Mouse (Mus musculus) limb, embryonic 11.5 days (tissue): Measurements from ENCODE around the gene Vac14. TPM values are rescaled to one million over a fixed set of nuclear protein-coding genes. Genes with fewer than 3 reads are reported as not detected.
A peak's percentile ranks its signal among the peaks of the same experiment; 100 is the strongest.

Experiments used
- ATAC-seq: fragments of 200-750 bp; cut with Nextera tagmentation; 2 replicates; pipeline ENCODE4 v1.8.0; 2017; ENCODE audit warnings: low read depth; ENCODE audit not compliant: insufficient number of reproducible peaks, low FRiP score, low TSS enrichment
- DNase-seq: peaks from one replicate; pipeline ENCODE4 v3.0.0-alpha.2; 2015; ENCODE audit warnings: low spot score
- H3K27ac ChIP-seq: fragments of 300-500 bp; sonication (generic); replicated peaks from 2 replicates; pipeline ENCODE4 v1.5.1; 2014; ENCODE audit warnings: low read depth, mild to moderate bottlenecking, low read length
- H3K27me3 ChIP-seq: fragments of 300-500 bp; sonication (generic); 2 replicates; pipeline ENCODE4 v1.6.1; 2014; ENCODE audit warnings: mild to moderate bottlenecking, low read length, mixed read lengths; ENCODE audit not compliant: control insufficient read depth, insufficient read depth
- H3K36me3 ChIP-seq: fragments of 300-500 bp; sonication (generic); 2 replicates; pipeline ENCODE4 v1.6.1; 2014; ENCODE audit warnings: mild to moderate bottlenecking, low read length, moderate library complexity, mixed read lengths; ENCODE audit not compliant: control insufficient read depth, insufficient read depth
- H3K4me1 ChIP-seq: fragments of 300-500 bp; sonication (generic); 2 replicates; pipeline ENCODE4 v1.6.1; 2014; ENCODE audit warnings: low read length, mixed read lengths; ENCODE audit not compliant: control insufficient read depth, insufficient read depth
- H3K4me2 ChIP-seq: fragments of 300-500 bp; sonication (generic); 2 replicates; pipeline ENCODE4 v1.6.1; 2014; ENCODE audit warnings: low read depth, mild to moderate bottlenecking, moderate library complexity; ENCODE audit not compliant: severe bottlenecking
- H3K4me3 ChIP-seq: fragments of 300-500 bp; sonication (generic); 2 replicates; pipeline ENCODE4 v1.5.1; 2014; ENCODE audit warnings: low read depth, low read length
- H3K9ac ChIP-seq: fragments of 300-500 bp; sonication (generic); 2 replicates; pipeline ENCODE4 v1.6.1; 2014; ENCODE audit warnings: mild to moderate bottlenecking, low read length
- H3K9me3 ChIP-seq: fragments of 300-500 bp; sonication (generic); 2 replicates; pipeline ENCODE4 v1.6.1; 2016; ENCODE audit warnings: low read length; ENCODE audit not compliant: control insufficient read depth
- WGBS: fragments of 180-500 bp; shearing (Covaris S2); extraction: QIAGEN DNeasy Blood & Tissue Kit; methylation state at CpG from one replicate; pipeline ENCODE4 v1.1.7; 2014; 5-methylcytosine and 5-hydroxymethylcytosine counted together
- polyA plus RNA-seq: library from polyadenylated mRNA; unstranded; fragments of >200 nt; fragmentation: Nextera tagmentation; extraction: Ambion mirVana; gene quantifications from 2 replicates; pipeline ENCODE4 v1.2.1, GENCODE M21; 2014

The Vac14 gene
- polyA plus RNA-seq, 1 experiment from 2014 or later = 30.5 TPM

DNA sequence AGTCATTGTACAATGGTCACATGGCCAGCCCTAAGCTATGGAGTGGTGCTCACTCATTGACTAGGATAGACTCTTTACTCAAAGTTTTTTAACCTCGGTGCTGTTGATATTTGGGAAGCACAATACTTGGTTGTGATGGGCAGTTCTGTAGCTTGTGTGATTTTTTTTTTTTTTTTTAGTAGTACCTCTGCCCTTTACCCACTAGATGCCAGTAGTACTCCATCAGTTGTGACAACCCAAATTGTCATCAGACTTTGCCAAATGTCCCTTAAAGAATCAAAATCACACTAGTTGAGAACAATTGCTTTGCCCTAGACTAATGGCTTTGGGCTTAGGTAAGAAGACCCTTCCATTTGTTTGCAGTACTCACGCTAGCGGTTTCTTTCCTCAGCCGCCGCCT is 1.5 kb downstream of the Vac14 start:
- 0 out of 2 replicates have a peak overlapping the region, but pooled peaks have one; percentile 79 for H3K4me2 ChIP-seq
- DNase-seq = no peak
- no peak overlapping the region for H3K4me3 ChIP-seq
- no peaks in the 10 kb centered on the region for H3K36me3 ChIP-seq
- H3K27ac ChIP-seq = no peak overlapping the region
- 92% methylated on average over 5 of the region's 5 CpGs for WGBS
- H3K9ac ChIP-seq = no peak overlapping the region
- H3K4me1 ChIP-seq = peaks cover 7% of the 10 kb centered on the region; the same call in 1 of the 2 replicates
- no peak for ATAC-seq
- H3K9me3 ChIP-seq = no peaks in the 10 kb centered on the region
- H3K27me3 ChIP-seq = no peaks in the 10 kb centered on the region

DNA sequence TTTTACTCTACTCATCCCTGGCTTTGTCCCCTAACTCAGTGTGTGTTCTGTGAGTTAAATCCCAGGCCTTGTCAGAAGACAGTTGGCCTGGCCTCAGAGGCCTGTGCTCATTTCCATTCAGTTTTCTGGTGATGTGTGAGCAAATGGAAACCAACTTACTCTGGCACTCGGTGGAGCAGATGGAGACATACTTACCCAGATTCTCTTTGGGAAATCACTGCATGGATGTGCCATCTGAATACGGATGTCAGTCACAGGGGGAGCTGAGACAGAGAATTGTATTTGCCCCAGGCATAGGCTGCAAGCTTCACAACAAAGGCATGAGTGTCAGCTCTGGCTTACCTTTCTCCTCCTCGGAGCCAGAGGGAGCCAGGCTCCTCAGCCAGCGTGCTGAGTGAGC is 8.0 kb downstream of the Vac14 start:
- H3K27me3 ChIP-seq = no peaks in the 10 kb centered on the region
- no peaks in the 10 kb centered on the region for H3K9me3 ChIP-seq
- no peak overlapping the region for H3K9ac ChIP-seq
- no peak overlapping the region for H3K4me3 ChIP-seq
- DNase-seq = no peak
- H3K27ac ChIP-seq = no peak overlapping the region
- no peaks in the 10 kb centered on the region for H3K4me1 ChIP-seq
- H3K36me3 ChIP-seq = no peaks in the 10 kb centered on the region
- no peak for ATAC-seq
- no peak overlapping the region for H3K4me2 ChIP-seq
- WGBS = 84% methylated on average over 4 of the region's 4 CpGs

DNA sequence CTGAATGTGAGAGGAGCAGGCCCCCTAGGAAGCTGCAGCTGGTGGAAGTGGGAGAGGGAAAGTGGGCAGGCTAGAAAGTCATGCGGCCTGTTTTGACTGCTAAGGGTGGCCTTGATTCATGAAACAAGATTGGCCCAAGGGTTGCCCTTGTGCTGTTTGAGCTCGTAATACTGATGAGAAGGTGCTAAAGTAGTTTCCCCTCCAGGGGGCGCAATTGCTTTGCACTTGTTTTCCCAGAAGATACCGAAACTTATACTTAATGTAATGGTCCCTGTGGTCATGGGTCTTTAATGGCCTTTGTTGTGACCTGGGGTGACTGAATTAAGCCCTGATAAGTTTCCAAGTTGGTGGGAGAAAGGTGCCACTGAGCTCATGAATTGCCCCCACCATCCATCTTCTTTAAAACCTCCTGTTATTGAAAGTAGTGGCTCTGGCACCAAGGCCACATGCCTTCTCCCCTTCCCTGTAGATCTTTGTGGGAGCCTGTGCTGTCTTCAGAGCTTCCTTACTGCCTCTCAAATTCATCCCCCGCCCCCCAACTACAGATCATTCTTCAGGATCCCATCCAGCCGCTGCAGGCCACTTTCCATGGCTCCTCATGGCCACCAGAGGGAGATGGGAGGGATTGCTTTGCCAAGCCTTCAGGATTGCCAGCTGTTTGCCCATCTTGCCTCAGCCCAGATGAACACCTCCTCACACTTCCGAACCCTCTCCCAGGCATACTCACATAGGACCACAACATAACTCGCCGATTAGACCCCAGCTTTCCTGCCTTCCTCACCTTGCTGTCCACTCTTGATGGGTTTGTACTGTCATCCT is 11.1 kb downstream of the Vac14 start:
- Histone ChIP-seq H3K9me3 (no peaks in the 10 kb centered on the region), H3K4me3 (no peak overlapping the region), H3K4me2 (no peak overlapping the region), H3K9ac (no peak overlapping the region), H3K4me1 (no peaks in the 10 kb centered on the region), H3K36me3 (peaks cover 15% of the 10 kb centered on the region; the same call in 1 of the 2 replicates), H3K27me3 (no peaks in the 10 kb centered on the region), H3K27ac (no peak overlapping the region)
- DNase-seq (peak; percentile 72), ATAC-seq (no peak)
- WGBS = 67% methylated on average over 9 of the region's 9 CpGs

DNA sequence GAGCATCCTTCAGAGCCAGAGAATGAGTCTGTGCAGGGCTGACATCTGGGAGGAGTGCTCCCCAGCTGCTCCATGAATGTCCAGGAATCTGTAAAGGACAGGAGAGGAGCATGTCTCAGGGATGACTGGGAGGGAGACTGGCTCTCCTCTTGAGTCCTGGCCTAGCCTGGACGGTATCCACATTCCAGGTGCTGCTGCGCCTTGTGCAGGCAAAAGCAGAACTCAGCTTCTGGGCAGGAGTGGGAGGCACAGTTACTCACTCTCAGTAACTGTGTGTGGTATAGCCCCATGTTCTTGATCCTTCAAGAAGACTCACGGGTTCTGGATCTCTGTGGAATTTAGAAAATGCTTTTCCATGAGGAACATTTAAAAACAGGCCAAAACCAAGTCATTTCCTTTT is 11.7 kb downstream of the Vac14 start:
- Histone ChIP-seq H3K27ac (no peak overlapping the region), H3K9ac (no peak overlapping the region)

DNA sequence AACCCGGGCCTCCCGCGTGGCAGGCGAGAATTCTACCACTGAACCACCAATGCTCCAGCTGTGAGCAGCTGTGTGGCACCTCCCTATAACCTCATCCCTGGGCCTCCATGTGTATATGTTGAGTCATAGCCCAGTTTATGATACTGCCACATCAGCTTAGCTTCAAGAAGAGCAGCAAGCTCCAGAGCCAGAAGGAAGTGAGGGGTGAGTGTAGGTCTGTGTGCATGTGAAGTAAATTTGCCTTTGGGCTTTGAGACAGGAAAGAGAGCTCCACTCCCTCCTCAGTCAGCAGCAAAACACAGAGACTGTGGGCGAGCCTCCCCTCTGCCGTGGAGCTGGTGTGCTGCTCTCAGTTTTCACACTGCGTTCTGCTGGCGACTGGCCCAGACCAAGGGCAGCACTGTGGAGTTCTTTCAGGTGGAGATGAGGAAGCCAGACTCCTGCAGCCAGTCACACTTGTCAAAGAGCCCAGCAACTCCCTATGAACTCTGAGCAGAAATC is 12.2 kb downstream of the Vac14 start:
- Histone ChIP-seq H3K9me3 (no peaks in the 10 kb centered on the region), H3K27me3 (no peaks in the 10 kb centered on the region), H3K4me3 (no peak overlapping the region), H3K4me2 (no peak overlapping the region), H3K9ac (no peak overlapping the region), H3K4me1 (no peaks in the 10 kb centered on the region), H3K27ac (no peak overlapping the region), H3K36me3 (peaks cover 16% of the 10 kb centered on the region)
- DNase-seq (peak; percentile 27), ATAC-seq (no peak)
- whole genome bisulfite sequencing = 85% methylated on average over 8 of the region's 8 CpGs

More for the DNA sequence above, 11.7 kb downstream of the Vac14 start:
- peaks cover 15% of the 10 kb centered on the region; the same call in 1 of the 2 replicates for H3K36me3 ChIP-seq
- no peak overlapping the region for H3K4me3 ChIP-seq
- H3K9me3 ChIP-seq = no peaks in the 10 kb centered on the region
- no peak for ATAC-seq
- no peak for DNase-seq
- no peaks in the 10 kb centered on the region for H3K27me3 ChIP-seq
- no peak overlapping the region for H3K4me2 ChIP-seq
- WGBS = 94% methylated on average over 3 of the region's 3 CpGs
- H3K4me1 ChIP-seq = no peaks in the 10 kb centered on the region

DNA sequence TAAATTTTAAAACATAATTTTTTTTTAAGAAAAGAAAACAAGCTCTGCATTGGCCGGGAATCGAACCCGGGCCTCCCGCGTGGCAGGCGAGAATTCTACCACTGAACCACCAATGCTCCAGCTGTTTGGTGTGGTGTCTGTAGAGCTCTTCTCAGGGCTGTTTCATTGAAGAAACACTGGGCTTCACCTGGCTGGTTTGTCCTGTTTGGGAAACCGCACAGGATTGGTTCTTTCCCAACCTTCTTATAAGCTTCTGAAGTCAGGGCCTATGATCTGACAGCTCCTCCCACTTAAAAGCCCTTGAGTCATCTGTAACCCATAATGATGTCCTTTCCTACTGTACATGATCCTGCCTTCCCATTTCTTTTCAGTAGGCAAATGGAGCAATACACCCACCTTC is 12.8 kb downstream of the Vac14 start:
- peak; percentile 24 for DNase-seq
- H3K4me2 ChIP-seq = no peak overlapping the region
- 94% methylated on average over 7 of the region's 7 CpGs for WGBS

DNA sequence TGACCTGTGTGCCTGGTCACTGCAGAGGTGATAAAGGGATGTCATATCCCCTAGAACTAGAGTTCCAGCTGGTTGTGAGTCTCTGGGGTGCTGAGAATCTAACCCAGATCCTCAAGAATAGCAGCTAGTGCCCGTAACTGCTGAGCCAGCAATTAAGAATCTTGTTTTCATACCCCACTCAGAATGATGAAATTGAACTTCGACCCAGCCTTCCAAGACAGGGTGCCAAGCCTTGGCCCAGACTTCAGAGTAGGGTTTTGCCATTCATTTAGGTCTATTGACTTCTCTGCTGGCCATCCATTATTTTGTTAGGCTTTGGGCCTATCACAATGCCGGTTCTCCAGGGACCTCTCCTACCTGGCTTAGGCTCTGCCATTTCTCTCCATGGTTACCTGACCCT is 15.4 kb downstream of the Vac14 start:
- 92% methylated on average over 3 of the region's 3 CpGs for WGBS
- H3K27ac ChIP-seq = no peak overlapping the region
- no peaks in the 10 kb centered on the region for H3K9me3 ChIP-seq
- H3K9ac ChIP-seq = no peak overlapping the region
- H3K36me3 ChIP-seq = peaks cover 27% of the 10 kb centered on the region
- H3K4me3 ChIP-seq = no peak overlapping the region
- H3K27me3 ChIP-seq = no peaks in the 10 kb centered on the region
- DNase-seq = no peak
- H3K4me2 ChIP-seq = no peak overlapping the region
- no peak for ATAC-seq
- no peaks in the 10 kb centered on the region for H3K4me1 ChIP-seq

More for the DNA sequence above, 12.8 kb downstream of the Vac14 start:
- no peaks in the 10 kb centered on the region for H3K27me3 ChIP-seq
- H3K4me1 ChIP-seq = no peaks in the 10 kb centered on the region
- no peak overlapping the region for H3K4me3 ChIP-seq
- no peak for ATAC-seq
- H3K9me3 ChIP-seq = no peaks in the 10 kb centered on the region
- peaks cover 21% of the 10 kb centered on the region for H3K36me3 ChIP-seq
- H3K9ac ChIP-seq = no peak overlapping the region
- H3K27ac ChIP-seq = no peak overlapping the region

DNA sequence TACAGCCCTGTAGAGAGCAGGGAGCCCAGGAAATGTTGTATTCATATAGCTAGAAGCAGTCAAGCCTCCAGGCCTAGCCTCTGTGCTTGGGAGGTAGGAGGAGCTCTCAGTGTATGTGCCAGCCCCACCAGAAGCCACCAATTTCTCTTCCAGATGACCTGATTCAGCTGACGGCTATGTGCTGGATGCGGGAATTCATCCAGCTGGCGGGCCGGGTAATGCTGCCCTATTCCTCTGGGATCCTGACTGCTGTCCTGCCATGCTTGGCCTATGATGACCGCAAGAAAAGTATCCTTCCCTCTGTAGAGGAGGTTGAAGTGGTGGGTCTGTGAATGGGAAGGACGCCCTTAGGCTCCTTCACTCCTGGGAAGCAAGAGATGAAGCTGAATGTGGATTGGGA is 17.8 kb downstream of the Vac14 start:
- no peaks in the 10 kb centered on the region for H3K4me1 ChIP-seq
- no peaks in the 10 kb centered on the region for H3K27me3 ChIP-seq
- H3K4me2 ChIP-seq = no peak overlapping the region
- H3K36me3 ChIP-seq = peaks cover 27% of the 10 kb centered on the region
- H3K9me3 ChIP-seq = no peaks in the 10 kb centered on the region
- no peak overlapping the region for H3K4me3 ChIP-seq
- ATAC-seq (no peak), DNase-seq (no peak)
- 90% methylated on average over 6 of the region's 6 CpGs for WGBS
- H3K27ac ChIP-seq = no peak overlapping the region
- no peak overlapping the region for H3K9ac ChIP-seq
